Mouse (Mus musculus): ENCODE results near the gene Spata5. TPM values are rescaled to one million over a fixed set of nuclear protein-coding genes. Genes with fewer than 3 reads are reported as not detected.

The Spata5 gene
- total and polyA plus RNA-seq, 2 experiments, result 1.1 to 8.7 TPM

- peaks cover 6% of the 10 kb centered on the region for H3K4me1 ChIP-seq (ENCODE audit: control insufficient read depth, insufficient read depth, low read length)
Observed at GRCm38 (mm10) chr3:37550190-37550589, 130.5 kb downstream of the Spata5 start.

GRCm38 (mm10) chr3:37550594-37550993 lies 130.9 kb downstream of the Spata5 start:
- Histone ChIP-seq H3K27me3 (ENCODE audit: control insufficient read depth, insufficient read depth, low read length) (no peaks in the 10 kb centered on the region), H3K36me3 (ENCODE audit: control insufficient read depth, insufficient read depth, low read length) (no peaks in the 10 kb centered on the region), H3K4me1 (ENCODE audit: control insufficient read depth, insufficient read depth, low read length) (peaks cover 6% of the 10 kb centered on the region), H3K27ac (replicated peaks; ENCODE audit: insufficient read depth, low read depth, low read length) (no peak overlapping the region), H3K79me2 (ENCODE audit: control insufficient read depth, insufficient read depth, low read length) (no peaks in the 10 kb centered on the region), H3K9ac (ENCODE audit: low read depth, low read length) (no peak overlapping the region), H3K4me3 (ENCODE audit: insufficient read depth, low read depth, low read length) (no peak overlapping the region)
- DNase-seq (ENCODE audit: extremely low read depth, low read depth, low spot score), result no peak
- 70% methylated on average over 1 of the region's 1 CpGs for WGBS
- TF ChIP-seq POLR2A (IDR thresholded peaks at IDR 0.05; ENCODE audit: extremely low read depth, insufficient read depth, low read length), result no peak
- no peak for TF ChIP-seq CTCF (IDR thresholded peaks at IDR 0.05; ENCODE audit: low read depth, low read length)

More at GRCm38 (mm10) chr3:37550190-37550589, 130.5 kb downstream of the Spata5 start:
- 90% methylated on average over 3 of the region's 3 CpGs for WGBS
- H3K9ac ChIP-seq (ENCODE audit: low read depth, low read length), result no peak overlapping the region
- H3K79me2 ChIP-seq (ENCODE audit: control insufficient read depth, insufficient read depth, low read length), result no peaks in the 10 kb centered on the region
- H3K27ac ChIP-seq (replicated peaks; ENCODE audit: insufficient read depth, low read depth, low read length), result no peak overlapping the region
- no peak for DNase-seq (ENCODE audit: extremely low read depth, low read depth, low spot score)
- no peak overlapping the region for H3K4me3 ChIP-seq (ENCODE audit: insufficient read depth, low read depth, low read length)
- no peaks in the 10 kb centered on the region for H3K36me3 ChIP-seq (ENCODE audit: control insufficient read depth, insufficient read depth, low read length)
- TF ChIP-seq POLR2A (IDR thresholded peaks at IDR 0.05; ENCODE audit: extremely low read depth, insufficient read depth, low read length) (no peak), CTCF (IDR thresholded peaks at IDR 0.05; ENCODE audit: low read depth, low read length) (no peak)
- no peaks in the 10 kb centered on the region for H3K27me3 ChIP-seq (ENCODE audit: control insufficient read depth, insufficient read depth, low read length)

- Histone ChIP-seq H3K36me3 (ENCODE audit: control insufficient read depth, insufficient read depth, low read length) (no peaks in the 10 kb centered on the region), H3K9ac (ENCODE audit: low read depth, low read length) (no peak overlapping the region), H3K4me1 (ENCODE audit: control insufficient read depth, insufficient read depth, low read length) (peaks cover 6% of the 10 kb centered on the region), H3K79me2 (ENCODE audit: control insufficient read depth, insufficient read depth, low read length) (no peaks in the 10 kb centered on the region), H3K27me3 (ENCODE audit: control insufficient read depth, insufficient read depth, low read length) (no peaks in the 10 kb centered on the region), H3K4me3 (ENCODE audit: insufficient read depth, low read depth, low read length) (no peak overlapping the region), H3K27ac (replicated peaks; ENCODE audit: insufficient read depth, low read depth, low read length) (no peak overlapping the region)
- no peak for DNase-seq (ENCODE audit: extremely low read depth, low read depth, low spot score)
- TF ChIP-seq CTCF (IDR thresholded peaks at IDR 0.05; ENCODE audit: low read depth, low read length) (no peak), POLR2A (IDR thresholded peaks at IDR 0.05; ENCODE audit: extremely low read depth, insufficient read depth, low read length) (no peak)
- 93% methylated on average over 1 of the region's 1 CpGs for WGBS
Observed at GRCm38 (mm10) chr3:37551486-37551885, 131.8 kb downstream of the Spata5 start.

GRCm38 (mm10) chr3:37552244-37552643 lies 132.5 kb downstream of the Spata5 start:
- no peaks in the 10 kb centered on the region for H3K27me3 ChIP-seq (ENCODE audit: control insufficient read depth, insufficient read depth, low read length)
- DNase-seq (ENCODE audit: extremely low read depth, low read depth, low spot score), result no peak
- no peak overlapping the region for H3K4me3 ChIP-seq (ENCODE audit: insufficient read depth, low read depth, low read length)
- no peak overlapping the region for H3K27ac ChIP-seq (replicated peaks; ENCODE audit: insufficient read depth, low read depth, low read length)
- H3K79me2 ChIP-seq (ENCODE audit: control insufficient read depth, insufficient read depth, low read length), result no peaks in the 10 kb centered on the region
- H3K4me1 ChIP-seq (ENCODE audit: control insufficient read depth, insufficient read depth, low read length), result peaks cover 6% of the 10 kb centered on the region
- H3K9ac ChIP-seq (ENCODE audit: low read depth, low read length), result no peak overlapping the region
- no peak for TF ChIP-seq POLR2A (IDR thresholded peaks at IDR 0.05; ENCODE audit: extremely low read depth, insufficient read depth, low read length)
- TF ChIP-seq CTCF (IDR thresholded peaks at IDR 0.05; ENCODE audit: low read depth, low read length), result no peak
- WGBS, result 83% methylated on average over 3 of the region's 3 CpGs
- no peaks in the 10 kb centered on the region for H3K36me3 ChIP-seq (ENCODE audit: control insufficient read depth, insufficient read depth, low read length)

- WGBS, result 95% methylated on average over 1 of the region's 1 CpGs
- no peaks in the 10 kb centered on the region for H3K27me3 ChIP-seq (ENCODE audit: control insufficient read depth, insufficient read depth, low read length)
- TF ChIP-seq CTCF (IDR thresholded peaks at IDR 0.05; ENCODE audit: low read depth, low read length), result no peak
- no peak for TF ChIP-seq POLR2A (IDR thresholded peaks at IDR 0.05; ENCODE audit: extremely low read depth, insufficient read depth, low read length)
- H3K36me3 ChIP-seq (ENCODE audit: control insufficient read depth, insufficient read depth, low read length), result no peaks in the 10 kb centered on the region
- H3K9ac ChIP-seq (ENCODE audit: low read depth, low read length), result no peak overlapping the region
- DNase-seq (ENCODE audit: extremely low read depth, low read depth, low spot score), result no peak
- H3K4me1 ChIP-seq (ENCODE audit: control insufficient read depth, insufficient read depth, low read length), result peaks cover 6% of the 10 kb centered on the region
- no peaks in the 10 kb centered on the region for H3K79me2 ChIP-seq (ENCODE audit: control insufficient read depth, insufficient read depth, low read length)
- no peak overlapping the region for H3K27ac ChIP-seq (replicated peaks; ENCODE audit: insufficient read depth, low read depth, low read length)
- no peak overlapping the region for H3K4me3 ChIP-seq (ENCODE audit: insufficient read depth, low read depth, low read length)
Observed at GRCm38 (mm10) chr3:37553371-37554033, 133.8 kb downstream of the Spata5 start.

DNA sequence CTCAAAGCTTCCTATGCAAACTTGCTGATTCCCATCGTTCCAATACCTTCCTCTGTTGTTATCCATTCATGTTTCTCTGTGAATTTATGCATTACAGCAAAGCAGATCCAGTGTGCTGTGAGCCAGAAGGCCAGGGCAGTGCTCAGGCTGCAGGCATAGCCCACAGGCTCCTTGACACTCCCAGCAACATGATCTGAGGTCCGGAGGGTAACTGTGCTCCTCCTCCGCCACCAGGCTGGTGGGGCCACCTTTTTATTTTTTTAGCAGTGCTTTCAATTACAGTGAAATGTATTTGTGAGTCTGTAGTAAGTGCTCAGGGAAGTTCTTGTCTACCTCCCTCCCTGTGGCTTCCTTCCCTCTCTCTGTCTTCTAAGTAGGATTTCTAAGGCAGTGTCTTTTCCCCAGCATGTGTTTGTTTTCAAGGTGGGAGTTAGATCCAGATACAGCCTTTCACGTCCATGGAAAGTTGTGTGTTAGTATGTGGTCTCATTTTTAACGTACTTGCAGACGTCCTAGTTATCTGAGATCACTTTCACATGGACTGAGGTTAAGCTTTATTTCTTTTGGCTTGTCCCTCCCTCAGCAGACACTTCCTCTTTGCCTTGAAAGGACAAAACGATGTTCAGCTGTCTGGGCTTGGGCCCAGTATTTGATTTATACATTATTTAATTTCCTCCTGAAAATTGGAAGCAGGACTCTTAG lies 136.9 kb downstream of the Spata5 start:
- no peaks in the 10 kb centered on the region for H3K27me3 ChIP-seq (ENCODE audit: control insufficient read depth, insufficient read depth, low read length)
- H3K27ac ChIP-seq (replicated peaks; ENCODE audit: insufficient read depth, low read depth, low read length), result no peak overlapping the region
- no peak overlapping the region for H3K9ac ChIP-seq (ENCODE audit: low read depth, low read length)
- TF ChIP-seq CTCF (IDR thresholded peaks at IDR 0.05; ENCODE audit: low read depth, low read length) (no peak), POLR2A (IDR thresholded peaks at IDR 0.05; ENCODE audit: extremely low read depth, insufficient read depth, low read length) (no peak)
- H3K79me2 ChIP-seq (ENCODE audit: control insufficient read depth, insufficient read depth, low read length), result no peaks in the 10 kb centered on the region
- no peak overlapping the region for H3K4me3 ChIP-seq (ENCODE audit: insufficient read depth, low read depth, low read length)
- H3K4me1 ChIP-seq (ENCODE audit: control insufficient read depth, insufficient read depth, low read length), result no peaks in the 10 kb centered on the region
- DNase-seq (ENCODE audit: extremely low read depth, low read depth, low spot score), result peak; percentile 6
- H3K36me3 ChIP-seq (ENCODE audit: control insufficient read depth, insufficient read depth, low read length), result no peaks in the 10 kb centered on the region
- WGBS, result 74% methylated on average over 7 of the region's 7 CpGs

Measured in liver, adult 2 months (tissue).